ENCODE assay signal across 19 mouse cellular contexts in genomic region chr13:94223609-94224008, GRCm38 (mm10).
DNase-seq lines count a peak whose midpoint lies in the region; ATAC-seq and TF ChIP-seq lines count a peak whose summit lies in the region.
"Had no signal": no experiment of that assay in that cellular context is flagged by ENCODE, and none has a peak within 500 bp of the region (broad histone marks: within the 10 kb centered on the region; RNA-seq: fewer than 3 reads in every experiment).

No protein-coding gene starts in this region.

- no peaks in the 10 kb centered on the region for H3K9me3 ChIP-seq in forebrain, embryonic 14.5 days (replicated peaks; ENCODE audit: control insufficient read depth, low read length)
- no peaks in the 10 kb centered on the region for H3K9me3 ChIP-seq in forebrain, embryonic 10.5 days
- no peaks in the 10 kb centered on the region for H3K9me3 ChIP-seq in embryonic facial prominence, embryonic 10.5 days
- H3K9me3 ChIP-seq: embryonic facial prominence, embryonic 12.5 days; heart, embryonic 12.5 days; lung, embryonic 15.5 days had no signal

- no peak for TF ChIP-seq CTCF in layer of hippocampus, adult 2 months (conservative IDR thresholded peaks at IDR 0.05)

- no peaks in the 10 kb centered on the region; the same call in 1 of the 2 replicates for H3K4me1 ChIP-seq in forebrain, embryonic 14.5 days (ENCODE audit: control insufficient read depth, insufficient read depth, low read length)
- 0 out of 2 replicates have a peak, but pooled peaks cover 4% of the 10 kb centered on the region for H3K4me1 ChIP-seq in forebrain, embryonic 10.5 days
- H3K4me1 ChIP-seq in embryonic facial prominence, embryonic 10.5 days = peaks cover 6% of the 10 kb centered on the region; the same call in 1 of the 2 replicates
- H3K4me1 ChIP-seq: embryonic facial prominence, embryonic 12.5 days; heart, embryonic 12.5 days; lung, embryonic 15.5 days had no signal

- H3K36me3 ChIP-seq in forebrain, embryonic 14.5 days (ENCODE audit: control insufficient read depth, insufficient read depth, low read length) = peaks cover 21% of the 10 kb centered on the region
- peaks cover 24% of the 10 kb centered on the region for H3K36me3 ChIP-seq in forebrain, embryonic 10.5 days (replicated peaks)
- H3K36me3 ChIP-seq in embryonic facial prominence, embryonic 10.5 days (replicated peaks) = peaks cover 27% of the 10 kb centered on the region

- no peak overlapping the region for H3K4me2 ChIP-seq in forebrain, embryonic 14.5 days (ENCODE audit: low read length)
- H3K4me2 ChIP-seq: embryonic facial prominence, embryonic 12.5 days; heart, embryonic 12.5 days; liver, embryonic 11.5 days; lung, embryonic 15.5 days had no signal

- WGBS in forebrain, embryonic 14.5 days = 83% methylated on average over 14 of the region's 14 CpGs
- 82% methylated on average over 14 of the region's 14 CpGs for WGBS in forebrain, embryonic 10.5 days
- WGBS in embryonic facial prominence, embryonic 10.5 days = 74% methylated on average over 14 of the region's 14 CpGs

- ATAC-seq in forebrain, embryonic 14.5 days = no peak; the same call in 1 of the 2 replicates

- no peak overlapping the region for H3K27ac ChIP-seq in forebrain, embryonic 14.5 days (ENCODE audit: low read depth, low read length)
- H3K27ac ChIP-seq in forebrain, embryonic 10.5 days = no peak overlapping the region
- 0 out of 2 replicates have a peak overlapping the region, but pooled peaks have one; percentile 14 for H3K27ac ChIP-seq in layer of hippocampus, adult 2 months
- no peak overlapping the region for H3K27ac ChIP-seq in embryonic facial prominence, embryonic 10.5 days (replicated peaks)
- H3K27ac ChIP-seq: embryonic facial prominence, embryonic 12.5 days; lung, embryonic 15.5 days had no signal

- peak; percentile 23 for DNase-seq in forebrain, embryonic 14.5 days (ENCODE audit: low spot score)
- no peak for DNase-seq in forebrain, embryonic 10.5 days (ENCODE audit: extremely low spot score, low spot score)
- DNase-seq in layer of hippocampus, adult 2 months (ENCODE audit: low spot score in 2 of 2) = no peak
- DNase-seq in layer of hippocampus, postnatal 36 days = no peak
- peak; percentile 26 for DNase-seq in MN1 (ENCODE audit: low spot score)
- DNase-seq in embryonic facial prominence, embryonic 10.5 days (ENCODE audit: low spot score) = peak; percentile 22
- DNase-seq in adrenal gland, postnatal 25 days = no peak
- DNase-seq in adrenal gland, postnatal 14 days = no peak
- DNase-seq: cerebellum, adult 9-10 months; gastrocnemius, postnatal 25 days; heart, postnatal 4 days; kidney, postnatal 10 days; left cerebral cortex, postnatal 4 days; thymus, adult 18-20 months had no signal

- no peak overlapping the region for H3K9ac ChIP-seq in forebrain, embryonic 14.5 days (ENCODE audit: low read length)
- H3K9ac ChIP-seq: embryonic facial prominence, embryonic 12.5 days; heart, embryonic 12.5 days; lung, embryonic 15.5 days had no signal

- H3K4me3 ChIP-seq in forebrain, embryonic 14.5 days (ENCODE audit: low read depth, low read length) = no peak overlapping the region
- H3K4me3 ChIP-seq in forebrain, embryonic 10.5 days = no peak overlapping the region
- H3K4me3 ChIP-seq in layer of hippocampus, adult 2 months = no peak overlapping the region
- H3K4me3 ChIP-seq in embryonic facial prominence, embryonic 10.5 days = no peak overlapping the region
- H3K4me3 ChIP-seq: embryonic facial prominence, embryonic 12.5 days; heart, embryonic 12.5 days; lung, embryonic 15.5 days; myocyte had no signal

- no peaks in the 10 kb centered on the region for H3K27me3 ChIP-seq in forebrain, embryonic 14.5 days (replicated peaks; ENCODE audit: control insufficient read depth, insufficient read depth, low read length)
- H3K27me3 ChIP-seq in forebrain, embryonic 10.5 days (ENCODE audit: poor library complexity, severe bottlenecking) = no peaks in the 10 kb centered on the region
- no peaks in the 10 kb centered on the region for H3K27me3 ChIP-seq in embryonic facial prominence, embryonic 10.5 days (replicated peaks; ENCODE audit: low read depth, poor library complexity, severe bottlenecking)
- H3K27me3 ChIP-seq: embryonic facial prominence, embryonic 12.5 days; heart, embryonic 12.5 days; lung, embryonic 15.5 days had no signal

Comparison
In these comparisons a context has a peak if more than half of its experiments do, and no peak if none do; other contexts are left out.
1. DNase-seq: peak in forebrain, embryonic 14.5 days (single experiment), MN1 (single experiment) and embryonic facial prominence, embryonic 10.5 days (single experiment); none in forebrain, embryonic 10.5 days (single experiment), layer of hippocampus, adult 2 months (0 of 2), layer of hippocampus, postnatal 36 days (0 of 2), adrenal gland, postnatal 25 days (single experiment) and adrenal gland, postnatal 14 days (single experiment).